Mouse (Mus musculus) midbrain, embryonic 15.5 days (tissue): ENCODE data around the gene Urb2. TPM values are rescaled to one million over a fixed set of nuclear protein-coding genes. Genes with fewer than 3 reads are reported as not detected.
A peak's percentile ranks its signal among the peaks of the same experiment; 100 is the strongest.
"Not testable (repeated sequence)": the region's sequence is repeated elsewhere in the genome, so short reads cannot be mapped to it uniquely, and the experiment has no call there.

Experiments used
- ATAC-seq: fragments of 200-750 bp; cut with Nextera tagmentation; replicated peaks from 2 replicates; pipeline ENCODE4 v1.8.0; 2017; ENCODE audit warnings: moderate TSS enrichment
- H3K27ac ChIP-seq: fragments of 300-500 bp; sonication (generic); 2 replicates; pipeline ENCODE4 v1.5.1; 2015; ENCODE audit warnings: mild to moderate bottlenecking, inconsistent platforms
- H3K27me3 ChIP-seq: fragments of 300-500 bp; sonication (generic); replicated peaks from 2 replicates; pipeline ENCODE4 v1.6.1; 2015; ENCODE audit warnings: inconsistent platforms
- H3K36me3 ChIP-seq: fragments of 300-500 bp; sonication (generic); replicated peaks from 2 replicates; pipeline ENCODE4 v1.6.1; 2015; ENCODE audit warnings: inconsistent platforms
- H3K4me1 ChIP-seq: fragments of 300-500 bp; sonication (generic); 2 replicates; pipeline ENCODE4 v1.6.1; 2015; ENCODE audit warnings: inconsistent platforms
- H3K4me2 ChIP-seq: fragments of 300-500 bp; sonication (generic); 2 replicates; pipeline ENCODE4 v1.6.1; 2015; ENCODE audit warnings: inconsistent platforms, mild to moderate bottlenecking, moderate library complexity
- H3K4me3 ChIP-seq: fragments of 300-500 bp; sonication (generic); 2 replicates; pipeline ENCODE4 v1.5.1; 2015; ENCODE audit warnings: mild to moderate bottlenecking, inconsistent platforms
- H3K9ac ChIP-seq: fragments of 300-500 bp; sonication (generic); 2 replicates; pipeline ENCODE4 v1.6.1; 2015; ENCODE audit warnings: mild to moderate bottlenecking, inconsistent platforms
- H3K9me3 ChIP-seq: fragments of 300-500 bp; sonication (generic); 2 replicates; pipeline ENCODE4 v1.6.1; 2016; ENCODE audit warnings: inconsistent platforms
- WGBS: fragments of 180-500 bp; shearing (Covaris S2); methylation state at CpG from one replicate; pipeline ENCODE4 v1.1.7; 2015; ENCODE audit warnings: mixed read lengths; 5-methylcytosine and 5-hydroxymethylcytosine counted together
- polyA plus RNA-seq: library from polyadenylated mRNA; unstranded; fragments of >200 nt; fragmentation: Nextera tagmentation; extraction: Ambion mirVana; gene quantifications from 2 replicates; pipeline ENCODE4 v1.2.1, GENCODE M21; 2015

The Urb2 gene
- polyA plus RNA-seq, 1 experiment from 2014 or later = 4.1 TPM

- Histone ChIP-seq H3K4me1 (peaks cover 38% of the 10 kb centered on the region), H3K4me2 (peak overlapping the region; percentile 55), H3K9me3 (no peaks in the 10 kb centered on the region), H3K36me3 (peaks cover 2% of the 10 kb centered on the region), H3K27ac (peak overlapping the region; percentile 93), H3K9ac (peak overlapping the region; percentile 74), H3K27me3 (no peaks in the 10 kb centered on the region), H3K4me3 (peak overlapping the region; percentile 62)
- 1% methylated on average over 67 of the region's 87 CpGs for WGBS
- peak; percentile 89 for ATAC-seq
Measured at GRCm38 (mm10) chr8:124020439-124021236, 670 bp upstream of the Urb2 start.

GRCm38 (mm10) chr8:124026265-124026664 lies 5.0 kb downstream of the Urb2 start:
- peaks cover 38% of the 10 kb centered on the region for H3K36me3 ChIP-seq
- 73% methylated on average over 2 of the region's 2 CpGs for WGBS
- ATAC-seq, H3K4me2 ChIP-seq, H3K4me3 ChIP-seq, H3K9ac ChIP-seq, H3K27ac ChIP-seq, H3K27me3 ChIP-seq, H3K9me3 ChIP-seq: not testable (repeated sequence)
- H3K4me1 ChIP-seq = peaks cover 14% of the 10 kb centered on the region

- Histone ChIP-seq H3K4me1 (peaks cover 3% of the 10 kb centered on the region), H3K9me3 (no peaks in the 10 kb centered on the region), H3K27me3 (no peaks in the 10 kb centered on the region), H3K4me2 (no peak overlapping the region), H3K9ac (no peak overlapping the region), H3K27ac (no peak overlapping the region), H3K4me3 (no peak overlapping the region), H3K36me3 (peaks cover 40% of the 10 kb centered on the region)
- 93% methylated on average over 6 of the region's 6 CpGs for WGBS
- ATAC-seq = no peak
Measured at GRCm38 (mm10) chr8:124027831-124028230, 6.5 kb downstream of the Urb2 start.

GRCm38 (mm10) chr8:124033400-124033799 lies 12.1 kb downstream of the Urb2 start:
- H3K4me1 ChIP-seq = no peaks in the 10 kb centered on the region
- H3K27me3 ChIP-seq = no peaks in the 10 kb centered on the region
- H3K4me3 ChIP-seq = no peak overlapping the region
- H3K4me2 ChIP-seq = no peak overlapping the region
- H3K27ac ChIP-seq = no peak overlapping the region
- H3K9me3 ChIP-seq = no peaks in the 10 kb centered on the region
- 68% methylated on average over 5 of the region's 5 CpGs for WGBS
- peaks cover 60% of the 10 kb centered on the region for H3K36me3 ChIP-seq
- no peak for ATAC-seq
- no peak overlapping the region for H3K9ac ChIP-seq

GRCm38 (mm10) chr8:124038121-124038520 lies 16.8 kb downstream of the Urb2 start:
- no peak overlapping the region for H3K27ac ChIP-seq
- no peak overlapping the region for H3K9ac ChIP-seq
- H3K27me3 ChIP-seq = no peaks in the 10 kb centered on the region
- no peak for ATAC-seq
- peaks cover 39% of the 10 kb centered on the region for H3K36me3 ChIP-seq
- WGBS = 89% methylated on average over 7 of the region's 7 CpGs
- no peak overlapping the region for H3K4me3 ChIP-seq
- H3K4me1 ChIP-seq = no peaks in the 10 kb centered on the region
- no peaks in the 10 kb centered on the region for H3K9me3 ChIP-seq
- H3K4me2 ChIP-seq = no peak overlapping the region

- peaks cover 39% of the 10 kb centered on the region for H3K36me3 ChIP-seq
- H3K4me2 ChIP-seq = no peak overlapping the region
- H3K9ac ChIP-seq = no peak overlapping the region
- no peak overlapping the region for H3K27ac ChIP-seq
- no peaks in the 10 kb centered on the region for H3K4me1 ChIP-seq
- 92% methylated on average over 4 of the region's 4 CpGs for WGBS
- no peak for ATAC-seq
- no peaks in the 10 kb centered on the region for H3K9me3 ChIP-seq
- no peak overlapping the region for H3K4me3 ChIP-seq
- no peaks in the 10 kb centered on the region for H3K27me3 ChIP-seq
Measured at GRCm38 (mm10) chr8:124039351-124039750, 18.0 kb downstream of the Urb2 start.

GRCm38 (mm10) chr8:124042201-124042600 lies 20.9 kb downstream of the Urb2 start:
- Histone ChIP-seq H3K9me3 (no peaks in the 10 kb centered on the region), H3K4me3 (no peak overlapping the region), H3K4me1 (no peaks in the 10 kb centered on the region), H3K36me3 (peaks cover 35% of the 10 kb centered on the region), H3K27ac (no peak overlapping the region), H3K9ac (no peak overlapping the region), H3K4me2 (no peak overlapping the region), H3K27me3 (no peaks in the 10 kb centered on the region)
- WGBS = 90% methylated on average over 1 of the region's 1 CpGs
- no peak for ATAC-seq

- ATAC-seq = no peak
- Histone ChIP-seq H3K36me3 (peaks cover 32% of the 10 kb centered on the region), H3K4me3 (no peak overlapping the region), H3K4me1 (no peaks in the 10 kb centered on the region), H3K27me3 (no peaks in the 10 kb centered on the region), H3K9me3 (no peaks in the 10 kb centered on the region), H3K4me2 (no peak overlapping the region), H3K9ac (no peak overlapping the region), H3K27ac (no peak overlapping the region)
- 96% methylated on average over 5 of the region's 5 CpGs for WGBS
Measured at GRCm38 (mm10) chr8:124044421-124044820, 23.1 kb downstream of the Urb2 start.

- no peak overlapping the region for H3K4me2 ChIP-seq
- WGBS = 95% methylated on average over 12 of the region's 12 CpGs
- ATAC-seq = no peak
- H3K36me3 ChIP-seq = peaks cover 29% of the 10 kb centered on the region
- H3K27me3 ChIP-seq = no peaks in the 10 kb centered on the region
- no peak overlapping the region for H3K27ac ChIP-seq
- H3K4me3 ChIP-seq = no peak overlapping the region
- no peak overlapping the region for H3K9ac ChIP-seq
- H3K4me1 ChIP-seq = no peaks in the 10 kb centered on the region
- H3K9me3 ChIP-seq = no peaks in the 10 kb centered on the region
Measured at GRCm38 (mm10) chr8:124044931-124045330, 23.6 kb downstream of the Urb2 start.

- 91% methylated on average over 8 of the region's 8 CpGs for WGBS
- no peak overlapping the region for H3K9ac ChIP-seq
- H3K27me3 ChIP-seq = no peaks in the 10 kb centered on the region
- no peaks in the 10 kb centered on the region for H3K9me3 ChIP-seq
- no peak overlapping the region for H3K4me3 ChIP-seq
- H3K27ac ChIP-seq = no peak overlapping the region
- no peak for ATAC-seq
- no peaks in the 10 kb centered on the region for H3K4me1 ChIP-seq
- no peak overlapping the region for H3K4me2 ChIP-seq
- H3K36me3 ChIP-seq = peaks cover 23% of the 10 kb centered on the region; the same call in 1 of the 2 replicates
Measured at GRCm38 (mm10) chr8:124045856-124046255, 24.5 kb downstream of the Urb2 start.

GRCm38 (mm10) chr8:124052110-124052509 lies 30.8 kb downstream of the Urb2 start:
- Histone ChIP-seq H3K4me2 (no peak overlapping the region), H3K4me3 (no peak overlapping the region), H3K27me3 (no peaks in the 10 kb centered on the region), H3K27ac (no peak overlapping the region), H3K4me1 (peaks cover 4% of the 10 kb centered on the region; the same call in 1 of the 2 replicates), H3K36me3 (peaks cover 8% of the 10 kb centered on the region; the same call in 1 of the 2 replicates), H3K9me3 (no peaks in the 10 kb centered on the region), H3K9ac (no peak overlapping the region)
- ATAC-seq = peak; percentile 70
- 17% methylated on average over 3 of the region's 3 CpGs for WGBS

GRCm38 (mm10) chr8:124052568-124052967 lies 31.3 kb downstream of the Urb2 start:
- 66% methylated on average over 4 of the region's 4 CpGs for whole genome bisulfite sequencing

More at GRCm38 (mm10) chr8:124052568-124052967, 31.3 kb downstream of the Urb2 start:
- no peaks in the 10 kb centered on the region for H3K9me3 ChIP-seq
- no peak for ATAC-seq
- no peak overlapping the region for H3K9ac ChIP-seq
- no peak overlapping the region for H3K4me3 ChIP-seq
- H3K27me3 ChIP-seq = no peaks in the 10 kb centered on the region
- H3K36me3 ChIP-seq = peaks cover 4% of the 10 kb centered on the region; the same call in 1 of the 2 replicates
- H3K4me1 ChIP-seq = peaks cover 4% of the 10 kb centered on the region; the same call in 1 of the 2 replicates
- no peak overlapping the region for H3K4me2 ChIP-seq
- H3K27ac ChIP-seq = no peak overlapping the region
